Mouse (Mus musculus) ES-Bruce4 (cell line): ENCODE measurements at regions not wholly inside any gene's neighbourhood (a gene's known extent, or its start where the extent isn't known, plus 50 kb on each side); places are given as distances from the start of the nearest gene placed in this dataset.

Source experiments
- CTCF ChIP-seq: IDR thresholded peaks from one replicate; pipeline ENCODE4 v1.8.1; 2011; ENCODE audit warnings: low read depth, low read length
- EP300 ChIP-seq: IDR thresholded peaks from 2 replicates; pipeline ENCODE4 v1.6.1; 2011; ENCODE audit warnings: low read depth, low read length; ENCODE audit not compliant: insufficient read depth
- POLR2A ChIP-seq: IDR thresholded peaks from one replicate; pipeline ENCODE4 v1.8.1; 2011; ENCODE audit warnings: low read length; ENCODE audit not compliant: insufficient read depth

GRCm38 (mm10) chr3:49382290-49382689 lies 374.8 kb downstream of the Pcdh18 start:
- TF ChIP-seq EP300 = no peak
- no peak for TF ChIP-seq POLR2A
- TF ChIP-seq CTCF = no peak
